Mouse (Mus musculus) heart, embryonic 14.5 days (tissue): ENCODE data around the gene Dapk1. TPM values are rescaled to one million over a fixed set of nuclear protein-coding genes. Genes with fewer than 3 reads are reported as not detected.

Experiments
- ATAC-seq: fragments of 200-750 bp; cut with Nextera tagmentation; 2 replicates; pipeline ENCODE4 v1.8.0; 2017; ENCODE audit warnings: low read depth, moderate TSS enrichment; ENCODE audit not compliant: insufficient number of reproducible peaks, insufficient read depth, low FRiP score
- H3K27ac ChIP-seq, 2 experiments: fragments of 200-500 bp in 1 of 2; fragments of 300-500 bp in 1 of 2; sonication (generic) in 1 of 2; replicated peaks in 1 of 2; 2 replicates each; pipeline ENCODE4 v1.5.1; 2012 to 2014; ENCODE audit warnings: low read depth in 2 of 2, low read length in 2 of 2, control low read depth in 1 of 2, mild to moderate bottlenecking in 1 of 2, mixed read lengths in 1 of 2; ENCODE audit not compliant: control insufficient read depth in 1 of 2, insufficient read depth in 1 of 2
- H3K27me3 ChIP-seq: fragments of 300-500 bp; sonication (generic); 2 replicates; pipeline ENCODE4 v1.6.1; 2014; ENCODE audit warnings: mild to moderate bottlenecking, low read length, control low read depth; ENCODE audit not compliant: control insufficient read depth, insufficient read depth
- H3K36me3 ChIP-seq: fragments of 300-500 bp; sonication (generic); 2 replicates; pipeline ENCODE4 v1.6.1; 2014; ENCODE audit warnings: mild to moderate bottlenecking, control low read depth, low read length, mixed read lengths; ENCODE audit not compliant: control insufficient read depth, insufficient read depth
- H3K4me1 ChIP-seq, 2 experiments: fragments of 200-500 bp in 1 of 2; fragments of 300-500 bp in 1 of 2; sonication (generic) in 1 of 2; 2 replicates each; pipeline ENCODE4 v1.6.1; 2012 to 2014; ENCODE audit warnings: low read length in 2 of 2, control low read depth in 1 of 2, mixed read lengths in 1 of 2; ENCODE audit not compliant: control insufficient read depth in 2 of 2, insufficient read depth in 2 of 2
- H3K4me2 ChIP-seq: fragments of 300-500 bp; sonication (generic); 2 replicates; pipeline ENCODE4 v1.6.1; 2014; ENCODE audit warnings: mild to moderate bottlenecking, low read length
- H3K4me3 ChIP-seq, 2 experiments: fragments of 200-500 bp in 1 of 2; fragments of 300-500 bp in 1 of 2; sonication (generic) in 1 of 2; 2 replicates each; pipeline ENCODE4 v1.5.1; 2012 to 2014; ENCODE audit warnings: low read length in 2 of 2, mild to moderate bottlenecking in 2 of 2, control low read depth in 1 of 2, low read depth in 1 of 2, moderate library complexity in 1 of 2; ENCODE audit not compliant: control insufficient read depth in 1 of 2, insufficient read depth in 1 of 2
- H3K9ac ChIP-seq: fragments of 300-500 bp; sonication (generic); 2 replicates; pipeline ENCODE4 v1.6.1; 2014; ENCODE audit warnings: mild to moderate bottlenecking, low read length
- H3K9me3 ChIP-seq: fragments of 300-500 bp; sonication (generic); 2 replicates; pipeline ENCODE4 v1.6.1; 2016; ENCODE audit warnings: low read length, control low read depth; ENCODE audit not compliant: control insufficient read depth
- WGBS: fragments of 180-500 bp; shearing (Covaris S2); extraction: QIAGEN DNeasy Blood & Tissue Kit; methylation state at CpG from one replicate; pipeline ENCODE4 v1.1.7; 2014; 5-methylcytosine and 5-hydroxymethylcytosine counted together
- polyA plus RNA-seq: library from polyadenylated mRNA; unstranded; fragments of >200 nt; fragmentation: Nextera tagmentation; extraction: Ambion mirVana; gene quantifications from 2 replicates; pipeline ENCODE4 v1.2.1, GENCODE M21; 2014

The Dapk1 gene
- polyA plus RNA-seq, result 5.5 and 8.2 TPM in 2 replicates

DNA sequence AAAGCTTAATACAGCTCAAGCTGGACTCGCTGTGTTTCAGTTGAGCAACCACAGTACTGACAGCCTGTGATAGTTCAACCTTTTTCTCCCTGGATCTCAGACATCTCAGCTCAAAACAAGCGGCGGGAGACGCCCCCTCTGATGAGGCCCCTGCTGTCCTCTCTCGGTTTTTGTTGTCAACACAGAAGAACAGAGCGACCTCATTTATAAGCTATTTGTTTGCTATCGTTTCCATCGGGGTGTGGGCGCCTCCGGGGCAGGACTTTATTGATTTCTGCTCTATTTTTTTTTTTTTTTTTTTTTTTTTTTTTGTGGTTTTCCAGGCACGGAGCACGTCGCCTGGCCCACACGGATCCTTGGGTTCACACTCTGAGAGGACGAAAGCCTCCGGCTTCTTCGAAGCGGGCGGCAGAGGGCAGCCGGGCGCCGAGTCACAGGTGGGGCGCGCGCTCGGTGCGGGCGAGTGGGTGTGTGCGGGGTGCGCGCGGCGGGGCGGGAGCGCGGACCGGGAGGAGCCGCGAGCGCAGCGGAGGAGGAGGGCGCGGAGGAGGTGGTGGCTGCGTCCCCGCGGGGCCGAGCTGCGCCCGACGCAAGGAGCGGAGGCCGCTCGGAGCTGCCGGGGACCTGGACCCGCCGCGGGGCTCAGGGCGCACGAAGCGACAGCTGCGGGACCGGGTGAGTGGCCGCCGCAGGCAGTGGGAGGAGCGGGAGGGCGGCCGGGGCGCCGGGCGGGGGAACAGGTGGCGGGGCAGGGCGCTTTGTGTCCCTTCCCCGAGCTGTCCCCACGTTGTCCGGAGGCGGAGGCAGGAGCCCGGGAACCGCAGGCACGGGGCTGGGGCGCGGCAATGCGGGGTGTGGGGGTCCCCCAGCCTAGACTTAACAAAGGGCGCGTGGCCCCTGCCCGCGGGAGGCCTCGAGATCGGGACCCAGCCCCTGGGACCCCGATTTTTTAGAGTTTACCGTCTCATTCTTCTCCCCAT lies at the start of gene Dapk1:
TSS of gene Dapk1 (plus strand) at position 512 of the 980 bp plus-strand sequence.
- peak; percentile 87 for ATAC-seq

DNA sequence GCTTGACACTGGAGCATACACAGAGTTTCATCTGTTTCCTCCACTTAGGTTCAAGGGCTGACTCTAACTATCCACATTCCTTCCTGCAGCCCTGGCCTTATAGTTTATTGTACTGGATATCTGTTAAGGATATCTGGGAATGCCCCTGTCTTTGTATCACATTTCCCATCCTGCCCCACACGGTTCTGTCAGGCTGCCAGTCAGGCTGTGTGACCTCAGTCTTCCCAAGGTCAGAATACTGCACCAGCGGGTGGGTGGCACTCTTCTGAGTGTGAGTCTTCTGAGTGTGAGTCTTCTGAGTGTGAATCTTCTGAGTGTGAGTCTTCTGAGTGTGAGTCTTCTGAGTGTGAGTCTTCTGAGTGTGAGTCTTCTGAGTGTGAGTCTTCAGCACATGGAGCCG lies 48.4 kb upstream of the Dapk1 start:
- no peaks in the 10 kb centered on the region for H3K27me3 ChIP-seq
- no peaks in the 10 kb centered on the region for H3K4me1 ChIP-seq
- H3K9ac ChIP-seq, result no peak overlapping the region
- WGBS, result 54% methylated on average over 3 of the region's 3 CpGs
- H3K4me3 ChIP-seq, result no peak overlapping the region
- no peaks in the 10 kb centered on the region for H3K36me3 ChIP-seq
- no peak overlapping the region for H3K4me2 ChIP-seq
- no peak overlapping the region for H3K27ac ChIP-seq
- ATAC-seq, result no peak
- H3K9me3 ChIP-seq, result no peaks in the 10 kb centered on the region

More for the DNA sequence above, at the start of gene Dapk1:
- H3K27me3 ChIP-seq, result no peaks in the 10 kb centered on the region
- WGBS, result under 1% methylated on average over 64 of the region's 90 CpGs
- H3K4me2 ChIP-seq, result peak within 1 kb of the TSS; percentile 99
- H3K4me3 ChIP-seq, result peak within 1 kb of the TSS; percentile 83 to 90
- no peaks in the 10 kb centered on the region for H3K4me1 ChIP-seq
- H3K9me3 ChIP-seq, result no peaks in the 10 kb centered on the region
- H3K9ac ChIP-seq, result peak within 1 kb of the TSS; percentile 83
- H3K27ac ChIP-seq, result peak within 1 kb of the TSS; percentile 30 to 66; a peak in 3 of 4 replicates
- no peaks in the 10 kb centered on the region for H3K36me3 ChIP-seq

DNA sequence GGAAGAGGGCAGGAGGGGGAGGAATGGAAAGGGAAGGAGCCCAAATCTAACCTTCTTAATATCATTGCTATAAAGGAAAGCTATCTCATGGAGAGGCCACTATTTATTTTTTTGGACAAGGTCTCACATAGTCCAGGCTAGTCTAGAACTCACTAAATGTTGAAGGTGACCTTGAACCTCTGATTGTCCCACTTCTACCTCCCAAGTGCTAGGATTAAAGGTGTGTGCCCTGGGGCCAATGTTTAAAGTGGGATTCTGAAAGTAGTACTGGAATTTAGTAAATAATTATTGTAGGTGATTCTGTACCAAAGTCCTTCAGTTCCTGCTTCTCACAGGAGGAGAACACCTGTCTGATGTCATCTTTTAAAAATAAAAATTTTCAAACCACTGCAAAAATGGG lies 45.3 kb upstream of the Dapk1 start:
- Histone ChIP-seq H3K9ac (no peak overlapping the region), H3K4me2 (no peak overlapping the region), H3K27ac (no peak overlapping the region), H3K4me1 (no peaks in the 10 kb centered on the region), H3K9me3 (no peaks in the 10 kb centered on the region), H3K36me3 (no peaks in the 10 kb centered on the region), H3K27me3 (no peaks in the 10 kb centered on the region), H3K4me3 (no peak overlapping the region)
- no peak for ATAC-seq

DNA sequence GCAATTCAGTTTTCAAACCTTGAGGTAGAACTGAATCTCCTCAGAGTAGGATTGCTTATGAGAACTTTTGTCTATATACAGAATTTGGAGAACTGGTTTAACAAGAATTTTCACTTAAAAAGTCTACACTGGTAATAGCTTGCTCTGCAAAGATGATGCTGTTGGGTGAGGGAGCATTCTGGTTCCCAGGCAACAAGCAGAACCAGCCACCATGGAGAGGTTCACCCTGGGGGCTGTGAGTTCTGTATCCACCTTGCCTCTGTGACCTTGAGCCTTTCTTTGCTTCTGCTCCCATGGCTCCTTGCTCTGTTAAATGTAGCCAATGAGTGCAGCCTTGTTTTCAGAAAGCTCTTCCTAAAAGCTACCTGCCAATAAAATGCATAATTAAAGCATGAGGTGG lies 44.8 kb upstream of the Dapk1 start:
- Histone ChIP-seq H3K27ac (no peak overlapping the region), H3K4me1 (no peaks in the 10 kb centered on the region), H3K36me3 (no peaks in the 10 kb centered on the region), H3K4me3 (no peak overlapping the region), H3K9ac (no peak overlapping the region), H3K4me2 (no peak overlapping the region), H3K27me3 (no peaks in the 10 kb centered on the region), H3K9me3 (no peaks in the 10 kb centered on the region)
- no peak for ATAC-seq

DNA sequence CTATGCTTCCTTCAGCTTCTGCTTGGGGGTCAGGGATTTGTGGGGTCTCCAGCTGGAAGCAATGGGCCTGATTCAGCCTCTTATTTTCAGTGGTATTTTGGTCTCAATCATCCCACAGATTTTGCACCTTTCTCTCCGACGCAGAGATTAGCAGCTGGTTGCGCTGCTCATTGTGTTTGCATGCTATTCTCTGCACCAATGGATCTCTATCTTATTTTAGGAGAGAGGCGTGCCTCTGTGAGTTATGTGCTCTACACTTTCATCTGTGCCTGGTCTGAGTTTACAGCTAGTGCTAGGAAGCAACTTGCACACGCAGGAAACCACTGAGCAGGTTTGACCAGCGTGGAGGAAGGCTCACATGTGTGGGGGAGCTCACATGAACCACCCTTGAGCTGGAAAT lies 37.4 kb upstream of the Dapk1 start:
- H3K36me3 ChIP-seq, result no peaks in the 10 kb centered on the region
- H3K27me3 ChIP-seq, result no peaks in the 10 kb centered on the region
- H3K9me3 ChIP-seq, result no peaks in the 10 kb centered on the region
- H3K9ac ChIP-seq, result no peak overlapping the region
- no peak overlapping the region for H3K4me2 ChIP-seq
- no peak for ATAC-seq
- no peaks in the 10 kb centered on the region for H3K4me1 ChIP-seq
- H3K4me3 ChIP-seq, result no peak overlapping the region
- no peak overlapping the region for H3K27ac ChIP-seq
- 68% methylated on average over 6 of the region's 6 CpGs for WGBS

- Histone ChIP-seq H3K4me1 (no peaks in the 10 kb centered on the region), H3K27me3 (no peaks in the 10 kb centered on the region), H3K27ac (no peak overlapping the region), H3K4me3 (no peak overlapping the region), H3K9ac (no peak overlapping the region), H3K9me3 (no peaks in the 10 kb centered on the region), H3K36me3 (no peaks in the 10 kb centered on the region), H3K4me2 (no peak overlapping the region)
- ATAC-seq, result no peak
- 86% methylated on average over 1 of the region's 1 CpGs for WGBS
Observed at GRCm38 (mm10) chr13:60568934-60569548, 32.7 kb upstream of the Dapk1 start.

GRCm38 (mm10) chr13:60569549-60569941 lies 32.2 kb upstream of the Dapk1 start:
- H3K27ac ChIP-seq, result no peak overlapping the region
- no peaks in the 10 kb centered on the region for H3K36me3 ChIP-seq
- H3K4me1 ChIP-seq, result no peaks in the 10 kb centered on the region
- H3K9me3 ChIP-seq, result no peaks in the 10 kb centered on the region
- WGBS, result 93% methylated on average over 1 of the region's 1 CpGs
- H3K27me3 ChIP-seq, result no peaks in the 10 kb centered on the region
- ATAC-seq, result no peak
- H3K4me2 ChIP-seq, result no peak overlapping the region
- no peak overlapping the region for H3K4me3 ChIP-seq
- no peak overlapping the region for H3K9ac ChIP-seq
